Mouse (Mus musculus) CH12.LX (cell line): ENCODE measurements around the gene Btbd2. TPM values are rescaled to one million over a fixed set of nuclear protein-coding genes. Genes with fewer than 3 reads are reported as not detected.
A peak's percentile ranks its signal among the peaks of the same experiment; 100 is the strongest.

Source experiments
- DNase-seq: peaks from one replicate; pipeline ENCODE4 v3.0.0-alpha.2; 2013; ENCODE audit errors: extremely low read depth
- H3K27ac ChIP-seq: 2 replicates; pipeline ENCODE4 v1.5.1; 2012; ENCODE audit warnings: low read depth, mild to moderate bottlenecking, control low read depth, moderate library complexity; ENCODE audit not compliant: insufficient read depth
- H3K27me3 ChIP-seq: replicated peaks from 2 replicates; pipeline ENCODE3; 2012; ENCODE audit warnings: inconsistent platforms
- H3K36me3 ChIP-seq, 2 experiments: replicated peaks in 1 of 2; 2 replicates each; pipeline versions ENCODE3 to v1.6.1; 2012; ENCODE audit warnings: inconsistent platforms in 1 of 2, low read length in 1 of 2, mild to moderate bottlenecking in 1 of 2, mixed read lengths in 1 of 2, moderate library complexity in 1 of 2; ENCODE audit not compliant: control insufficient read depth in 1 of 2, insufficient read depth in 1 of 2
- H3K4me1 ChIP-seq, 2 experiments: 2 replicates each; pipeline ENCODE4 v1.6.1; 2012; ENCODE audit warnings: inconsistent platforms in 1 of 2, moderate library complexity in 1 of 2; ENCODE audit not compliant: insufficient read depth in 2 of 2, control insufficient read depth in 1 of 2
- H3K4me2 ChIP-seq: 2 replicates; pipeline ENCODE4 v1.6.1; 2012; ENCODE audit warnings: low read depth, mild to moderate bottlenecking, control low read depth; ENCODE audit not compliant: poor library complexity, insufficient read depth, severe bottlenecking
- H3K4me3 ChIP-seq, 3 experiments: fragments of 150-350 bp in 1 of 3; sonication (generic) in 1 of 3; replicated peaks in 1 of 3; 2 replicates each; pipeline versions ENCODE3 to v1.5.1; 2011 to 2012; ENCODE audit warnings: low read depth in 2 of 3, low read length in 2 of 3, mild to moderate bottlenecking in 2 of 3, moderate library complexity in 2 of 3, control low read depth in 1 of 3, improper control_type of control experiment in 1 of 3, inconsistent platforms in 1 of 3, mixed read lengths in 1 of 3; ENCODE audit not compliant: poor library complexity in 1 of 3
- H3K79me2 ChIP-seq: replicated peaks from 2 replicates; pipeline ENCODE4 v1.6.1; 2012; ENCODE audit warnings: mild to moderate bottlenecking, moderate library complexity; ENCODE audit not compliant: control insufficient read depth, poor library complexity, insufficient read depth, severe bottlenecking; ENCODE audit errors: extremely low read depth
- H3K9ac ChIP-seq: 2 replicates; pipeline ENCODE4 v1.6.1; 2012; ENCODE audit warnings: low read depth, mild to moderate bottlenecking, control low read depth, moderate library complexity; ENCODE audit not compliant: insufficient read depth
- H3K9me3 ChIP-seq: replicated peaks from 2 replicates; pipeline ENCODE3; 2012; ENCODE audit warnings: low read length, inconsistent platforms, mixed read lengths
- BHLHE40 ChIP-seq: IDR thresholded peaks from 2 replicates; pipeline ENCODE4 v1.6.1; 2011; ENCODE audit warnings: mild to moderate bottlenecking, low read depth, low read length, improper control_type of control experiment
- CHD1 ChIP-seq: IDR thresholded peaks from 2 replicates; pipeline ENCODE4 v1.6.1; 2012; ENCODE audit warnings: low read depth, low read length, improper control_type of control experiment, inconsistent platforms
- CHD2 ChIP-seq: IDR thresholded peaks from 2 replicates; pipeline ENCODE4 v1.6.1; 2011; ENCODE audit warnings: low read length, improper control_type of control experiment
- CTCF ChIP-seq, 2 experiments: IDR thresholded peaks in 1 of 2; conservative IDR thresholded peaks in 1 of 2; 2 replicates each; pipeline ENCODE4 v1.5.1; 2011 to 2012; ENCODE audit warnings: low read depth in 2 of 2, low read length in 2 of 2, improper control_type of control experiment in 1 of 2, inconsistent platforms in 1 of 2, mild to moderate bottlenecking in 1 of 2, moderate library complexity in 1 of 2
- E2F4 ChIP-seq: IDR thresholded peaks from 2 replicates; pipeline ENCODE4 v1.6.1; 2011; ENCODE audit warnings: low read depth, low read length, improper control_type of control experiment; ENCODE audit not compliant: insufficient replicate concordance
- ELF1 ChIP-seq: IDR thresholded peaks from 2 replicates; pipeline ENCODE4 v1.6.1; 2014; ENCODE audit warnings: low read depth, mild to moderate bottlenecking, inconsistent platforms, low read length, improper control_type of control experiment
- EP300 ChIP-seq: IDR thresholded peaks from 2 replicates; pipeline ENCODE4 v1.6.1; 2011; ENCODE audit warnings: low read length, improper control_type of control experiment
- ETS1 ChIP-seq: conservative IDR thresholded peaks from 2 replicates; pipeline ENCODE4 v1.6.1; 2012; ENCODE audit warnings: low read depth, mild to moderate bottlenecking, inconsistent platforms, low read length, improper control_type of control experiment, moderate library complexity
- GABPA ChIP-seq: IDR thresholded peaks from 2 replicates; pipeline ENCODE4 v1.6.1; 2012; ENCODE audit warnings: low read depth, low read length, improper control_type of control experiment, inconsistent platforms; ENCODE audit not compliant: insufficient replicate concordance
- HCFC1 ChIP-seq: IDR thresholded peaks from 2 replicates; pipeline ENCODE4 v1.6.1; 2012; ENCODE audit warnings: low read depth, mild to moderate bottlenecking, inconsistent platforms, low read length, improper control_type of control experiment
- IRF4 ChIP-seq: IDR thresholded peaks from 2 replicates; pipeline ENCODE4 v1.6.1; 2014; ENCODE audit warnings: low read depth, mild to moderate bottlenecking, inconsistent platforms, low read length, improper control_type of control experiment
- JUN ChIP-seq: IDR thresholded peaks from 2 replicates; pipeline ENCODE4 v1.6.1; 2011; ENCODE audit warnings: low read depth, mild to moderate bottlenecking, low read length, improper control_type of control experiment, moderate library complexity; ENCODE audit not compliant: insufficient read depth
- JUND ChIP-seq: conservative IDR thresholded peaks from 2 replicates; pipeline ENCODE4 v1.6.1; 2011; ENCODE audit warnings: low read depth, low read length, improper control_type of control experiment
- KAT2A ChIP-seq: IDR thresholded peaks from 2 replicates; pipeline ENCODE4 v1.6.1; 2012; ENCODE audit warnings: low read length, improper control_type of control experiment, inconsistent platforms; ENCODE audit not compliant: insufficient replicate concordance
- MAFK ChIP-seq: IDR thresholded peaks from 2 replicates; pipeline ENCODE4 v1.6.1; 2011; ENCODE audit warnings: low read length, improper control_type of control experiment; ENCODE audit not compliant: insufficient replicate concordance
- MAX ChIP-seq: IDR thresholded peaks from 2 replicates; pipeline ENCODE4 v1.6.1; 2011; ENCODE audit warnings: low read length, improper control_type of control experiment
- MAZ ChIP-seq: IDR thresholded peaks from 2 replicates; pipeline ENCODE4 v1.6.1; 2012; ENCODE audit warnings: low read depth, mild to moderate bottlenecking, inconsistent platforms, low read length, improper control_type of control experiment, moderate library complexity
- MEF2A ChIP-seq: IDR thresholded peaks from 2 replicates; pipeline ENCODE4 v1.6.1; 2014; ENCODE audit warnings: low read depth, mild to moderate bottlenecking, inconsistent platforms, low read length, improper control_type of control experiment, borderline replicate concordance
- MXI1 ChIP-seq: IDR thresholded peaks from 2 replicates; pipeline ENCODE4 v1.6.1; 2011; ENCODE audit warnings: mild to moderate bottlenecking, low read depth, low read length, improper control_type of control experiment
- MYC ChIP-seq: IDR thresholded peaks from 2 replicates; pipeline ENCODE4 v1.6.1; 2011; ENCODE audit warnings: low read depth, mild to moderate bottlenecking, improper control_type of control experiment, low read length
- NELFE ChIP-seq: IDR thresholded peaks from 2 replicates; pipeline ENCODE4 v1.6.1; 2011; ENCODE audit warnings: low read depth, low read length, improper control_type of control experiment
- NRF1 ChIP-seq: IDR thresholded peaks from 2 replicates; pipeline ENCODE4 v1.6.1; 2014; ENCODE audit warnings: low read depth, mild to moderate bottlenecking, inconsistent platforms, low read length, improper control_type of control experiment, moderate library complexity
- PAX5 ChIP-seq: IDR thresholded peaks from 2 replicates; pipeline ENCODE4 v1.6.1; 2012; ENCODE audit warnings: low read length, inconsistent platforms, mixed read lengths
- POLR2A ChIP-seq: IDR thresholded peaks from 2 replicates; pipeline ENCODE4 v1.6.1; 2011; ENCODE audit warnings: low read depth, mild to moderate bottlenecking, improper control_type of control experiment, low read length
- POLR2AphosphoS2 ChIP-seq: IDR thresholded peaks from 2 replicates; pipeline ENCODE4 v1.6.1; 2011; ENCODE audit warnings: low read depth, low read length, improper control_type of control experiment
- RAD21 ChIP-seq: IDR thresholded peaks from 2 replicates; pipeline ENCODE4 v1.6.1; 2011; ENCODE audit warnings: low read depth, mild to moderate bottlenecking, low read length, improper control_type of control experiment, moderate library complexity
- RCOR1 ChIP-seq: conservative IDR thresholded peaks from 2 replicates; pipeline ENCODE4 v1.6.1; 2012; ENCODE audit warnings: low read depth, mild to moderate bottlenecking, inconsistent platforms, low read length, improper control_type of control experiment
- SIN3A ChIP-seq: IDR thresholded peaks from 2 replicates; pipeline ENCODE4 v1.6.1; 2012; ENCODE audit warnings: low read length, improper control_type of control experiment, inconsistent platforms
- SMC3 ChIP-seq: IDR thresholded peaks from 2 replicates; pipeline ENCODE4 v1.6.1; 2011; ENCODE audit warnings: low read depth, low read length, improper control_type of control experiment
- TBP ChIP-seq: conservative IDR thresholded peaks from 2 replicates; pipeline ENCODE4 v1.6.1; 2011; ENCODE audit warnings: low read depth, low read length, improper control_type of control experiment
- TCF12 ChIP-seq: IDR thresholded peaks from 2 replicates; pipeline ENCODE4 v1.6.1; 2014; ENCODE audit warnings: low read depth, mild to moderate bottlenecking, inconsistent platforms, low read length, improper control_type of control experiment
- UBTF ChIP-seq: IDR thresholded peaks from 2 replicates; pipeline ENCODE4 v1.6.1; 2012; ENCODE audit warnings: low read depth, mild to moderate bottlenecking, inconsistent platforms, low read length, improper control_type of control experiment, moderate library complexity
- USF1 ChIP-seq: IDR thresholded peaks from 2 replicates; pipeline ENCODE4 v1.6.1; 2014; ENCODE audit warnings: low read depth, mild to moderate bottlenecking, inconsistent platforms, low read length, improper control_type of control experiment
- USF2 ChIP-seq: conservative IDR thresholded peaks from 2 replicates; pipeline ENCODE4 v1.6.1; 2011; ENCODE audit warnings: low read depth, low read length, improper control_type of control experiment
- ZC3H11A ChIP-seq: IDR thresholded peaks from 2 replicates; pipeline ENCODE4 v1.6.1; 2012; ENCODE audit warnings: low read depth, mild to moderate bottlenecking, inconsistent platforms, low read length, improper control_type of control experiment
- ZKSCAN1 ChIP-seq: IDR thresholded peaks from 2 replicates; pipeline ENCODE4 v1.6.1; 2012; ENCODE audit warnings: low read depth, inconsistent platforms, low read length, improper control_type of control experiment, borderline replicate concordance
- ZMIZ1 ChIP-seq: IDR thresholded peaks from 2 replicates; pipeline ENCODE4 v1.6.1; 2012; ENCODE audit warnings: low read depth, mild to moderate bottlenecking, inconsistent platforms, low read length, improper control_type of control experiment
- ZNF384 ChIP-seq: IDR thresholded peaks from 2 replicates; pipeline ENCODE4 v1.6.1; 2012; ENCODE audit warnings: low read depth, low read length, improper control_type of control experiment, inconsistent platforms
- dilution Hi-C: fragments of 300-500 bp; cut with MboI; formaldehyde crosslinking; loops from 2 replicates; pipeline ENCODE4 v1.14.3; 2020; ENCODE audit warnings: low sequenced_read_pairs; ENCODE audit not compliant: extremely low pct_unique_long_range_greater_than_20kb, extremely low pct_ligation_motif_present
- in situ Hi-C: fragments of 300-500 bp; cut with MboI; formaldehyde crosslinking; loops from 3 replicates; pipeline ENCODE4 v1.14.3; 2019; ENCODE audit warnings: low sequenced_read_pairs, low pct_ligation_motif_present, low pct_unique_long_range_greater_than_20kb, mixed read lengths
- polyA plus RNA-seq: library from polyadenylated mRNA; unstranded; fragments of >175 nt; gene quantifications from 2 replicates; pipeline ENCODE4 v1.2.1, GENCODE M21; 2012; ENCODE audit warnings: low read depth; ENCODE audit not compliant: insufficient read length
- total RNA-seq, 2 experiments: library from RNA; depleted of rRNA; stranded (reverse); fragments of 300-350 nt in 1 of 2; fragments of >200 nt in 1 of 2; gene quantifications; 2 replicates each; pipeline ENCODE4 v1.2.3; 2012 to 2014

The Btbd2 gene
- total and polyA plus RNA-seq, 3 experiments: 11.1 to 26.2 (median 19.4) TPM

GRCm38 (mm10) chr10:80659213-80659612 is 2.3 kb upstream of the Btbd2 start:
- H3K4me2 ChIP-seq: peak overlapping the region; percentile 96
- peak; percentile 73 for DNase-seq
- H3K36me3 ChIP-seq: peaks cover 0 to 3% of the 10 kb centered on the region in 2 experiments
- in situ Hi-C loops (no loop called here), dilution Hi-C loops (no loop called here)
- H3K9ac ChIP-seq: peak overlapping the region; percentile 71
- no peaks in the 10 kb centered on the region for H3K79me2 ChIP-seq
- peaks cover 20 to 69% of the 10 kb centered on the region in 2 experiments for H3K4me1 ChIP-seq
- peak overlapping the region in 2 of 3 experiments; percentile 23 to 24 for H3K4me3 ChIP-seq
- H3K27me3 ChIP-seq: no peaks in the 10 kb centered on the region
- peak overlapping the region; percentile 72 for H3K27ac ChIP-seq
- TF ChIP-seq IRF4 (no peak), RCOR1 (no peak), CHD1 (0 out of 2 replicates have a peak, but pooled peaks have one; percentile 52), TCF12 (0 out of 2 replicates have a peak, but pooled peaks have one; percentile 0), POLR2A (no peak), SIN3A (peak; percentile 72), KAT2A (no peak), ZNF384 (no peak), JUND (no peak), SMC3 (peak; percentile 57), MXI1 (peak; percentile 64), MAX (no peak), MAZ (no peak), MYC (peak; percentile 92), CTCF (conservative IDR thresholded peaks at IDR 0.05 in 1 of 2, IDR thresholded peaks at IDR 0.05 in 1 of 2; ENCODE audit: low read depth in 2 of 2, low read length in 2 of 2) (peak; percentile 77 to 79), UBTF (no peak), POLR2AphosphoS2 (no peak), RAD21 (peak; percentile 66), ETS1 (no peak), JUN (no peak), NELFE (no peak), GABPA (no peak), PAX5 (no peak), NRF1 (no peak), MAFK (no peak), EP300 (no peak), USF2 (no peak), ZKSCAN1 (no peak), BHLHE40 (no peak), ELF1 (no peak), ZC3H11A (no peak), TBP (no peak), E2F4 (0 out of 2 replicates have a peak, but pooled peaks have one; percentile 37), HCFC1 (peak; percentile 25; the same call in 1 of the 2 replicates), MEF2A (no peak), USF1 (no peak), ZMIZ1 (no peak), CHD2 (no peak)
- TF ChIP-seq, all 38 proteins: peak for 10
- no peaks in the 10 kb centered on the region for H3K9me3 ChIP-seq
